8 mouse cellular contexts compared by ENCODE assay signal in genomic region chr3:146220776-146221486, GRCm38 (mm10). TPM values are rescaled to one million over a fixed set of nuclear protein-coding genes. Genes with fewer than 3 reads are reported as not detected.
A peak's percentile ranks its signal among the peaks of the same experiment; 100 is the strongest.
DNase-seq lines count a peak whose midpoint lies in the region; ATAC-seq and TF ChIP-seq lines count a peak whose summit lies in the region.

Gene Lpar3 (plus strand): TSS chr3:146220963.

- intact Hi-C loops in heart, postnatal 14 days (cut with DNase I) = no loop called here

- peak within 1 kb of the TSS; percentile 43 for H3K4me3 ChIP-seq in forebrain, embryonic 14.5 days (ENCODE audit: low read depth, low read length)
- H3K4me3 ChIP-seq in lung, postnatal 0 days (ENCODE audit: low read depth, low read length) = peak within 1 kb of the TSS; percentile 59

- DNase-seq in urinary bladder, adult 18-20 months (ENCODE audit: low spot score in 2 of 2) = peak; percentile 77 to 90
- DNase-seq in urinary bladder, postnatal 10 days (ENCODE audit: low spot score) = no peak
- peak; percentile 46 for DNase-seq in forebrain, embryonic 14.5 days (ENCODE audit: low spot score)
- peak; percentile 70 to 81 for DNase-seq in heart, postnatal 14 days
- peak; percentile 89 to 95 for DNase-seq in kidney, postnatal 36 days
- peak; percentile 89 for DNase-seq in lung, postnatal 0 days (ENCODE audit: low spot score)
- peak; percentile 76 for DNase-seq in retina, embryonic 14.5 days (ENCODE audit: low spot score)
- DNase-seq in urinary bladder, adult 2 months (ENCODE audit: low spot score) = peak; percentile 71

- no peak for TF ChIP-seq EP300 in lung, postnatal 0 days (IDR thresholded peaks at IDR 0.05)

- H3K9me3 ChIP-seq in forebrain, embryonic 14.5 days (replicated peaks; ENCODE audit: control insufficient read depth, low read length) = no peaks in the 10 kb centered on the region
- no peaks in the 10 kb centered on the region for H3K9me3 ChIP-seq in lung, postnatal 0 days (ENCODE audit: low read length)

- H3K9ac ChIP-seq in forebrain, embryonic 14.5 days (ENCODE audit: low read length) = peak within 1 kb of the TSS; percentile 14; the same call in 1 of the 2 replicates
- 0 out of 2 replicates have a peak within 1 kb of the TSS, but pooled peaks have one; percentile 29 for H3K9ac ChIP-seq in lung, postnatal 0 days (replicated peaks; ENCODE audit: low read depth)

- under 1% methylated on average over 69 of the region's 73 CpGs for WGBS in forebrain, embryonic 14.5 days
- under 1% methylated on average over 70 of the region's 73 CpGs for WGBS in lung, postnatal 0 days

- 0 out of 2 replicates have a peak, but pooled peaks cover 4% of the 10 kb centered on the region for H3K4me1 ChIP-seq in forebrain, embryonic 14.5 days (ENCODE audit: control insufficient read depth, insufficient read depth, low read length)
- H3K4me1 ChIP-seq in lung, postnatal 0 days (ENCODE audit: insufficient read depth, low read depth, low read length) = no peaks in the 10 kb centered on the region; the same call in 1 of the 2 replicates

- H3K4me2 ChIP-seq in forebrain, embryonic 14.5 days (ENCODE audit: low read length) = peak within 1 kb of the TSS; percentile 73
- H3K4me2 ChIP-seq in lung, postnatal 0 days (replicated peaks; ENCODE audit: low read depth, low read length) = peak within 1 kb of the TSS; percentile 62

- H3K27me3 ChIP-seq in forebrain, embryonic 14.5 days (replicated peaks; ENCODE audit: control insufficient read depth, insufficient read depth, low read length) = peaks cover 31% of the 10 kb centered on the region
- H3K27me3 ChIP-seq in lung, postnatal 0 days (replicated peaks; ENCODE audit: insufficient read depth, low read length) = no peaks in the 10 kb centered on the region

- H3K36me3 ChIP-seq in forebrain, embryonic 14.5 days (ENCODE audit: control insufficient read depth, insufficient read depth, low read length) = no peaks in the 10 kb centered on the region
- no peaks in the 10 kb centered on the region for H3K36me3 ChIP-seq in lung, postnatal 0 days (ENCODE audit: insufficient read depth, low read length)

- peak; percentile 89 for ATAC-seq in forebrain, embryonic 14.5 days
- peak; percentile 91 for ATAC-seq in lung, postnatal 0 days

- H3K27ac ChIP-seq in forebrain, embryonic 14.5 days (ENCODE audit: low read depth, low read length) = no peak within 1 kb of the TSS
- no peak within 1 kb of the TSS for H3K27ac ChIP-seq in lung, postnatal 0 days (ENCODE audit: low read length)

- TF ChIP-seq CTCF in lung, postnatal 0 days (IDR thresholded peaks at IDR 0.05) = peak; percentile 84

RNA-seq across cellular contexts. Expression of gene Lpar3, which starts in this region (rescaled TPM):
- 0.13 and 0.20 TPM in 2 replicates for polyA plus RNA-seq in forebrain, embryonic 14.5 days (2014; fragmentation: Nextera tagmentation; extraction: Ambion mirVana)
- total RNA-seq in heart, postnatal 14 days (2021) = 1 to 10 TPM; 1.0 to 1.1 TPM
- polyA plus RNA-seq in lung, postnatal 0 days (2015; fragmentation: Nextera tagmentation; extraction: Ambion mirVana) = 9.5 and 9.8 TPM in 2 replicates
- 3.8 and 4.4 TPM in 2 replicates for polyA plus RNA-seq in urinary bladder, adult 2 months (2012; rRNA removed)

Comparison
In these comparisons a context has a peak if more than half of its experiments do, and no peak if none do; other contexts are left out.
1. Peak in DNase-seq, ATAC-seq, H3K4me3 ChIP-seq, H3K9ac ChIP-seq and H3K4me2 ChIP-seq in forebrain, embryonic 14.5 days; RNA of the gene not detected or under 1 TPM.